ENCODE assay signal across 8 mouse cellular contexts in the genomic region with DNA sequence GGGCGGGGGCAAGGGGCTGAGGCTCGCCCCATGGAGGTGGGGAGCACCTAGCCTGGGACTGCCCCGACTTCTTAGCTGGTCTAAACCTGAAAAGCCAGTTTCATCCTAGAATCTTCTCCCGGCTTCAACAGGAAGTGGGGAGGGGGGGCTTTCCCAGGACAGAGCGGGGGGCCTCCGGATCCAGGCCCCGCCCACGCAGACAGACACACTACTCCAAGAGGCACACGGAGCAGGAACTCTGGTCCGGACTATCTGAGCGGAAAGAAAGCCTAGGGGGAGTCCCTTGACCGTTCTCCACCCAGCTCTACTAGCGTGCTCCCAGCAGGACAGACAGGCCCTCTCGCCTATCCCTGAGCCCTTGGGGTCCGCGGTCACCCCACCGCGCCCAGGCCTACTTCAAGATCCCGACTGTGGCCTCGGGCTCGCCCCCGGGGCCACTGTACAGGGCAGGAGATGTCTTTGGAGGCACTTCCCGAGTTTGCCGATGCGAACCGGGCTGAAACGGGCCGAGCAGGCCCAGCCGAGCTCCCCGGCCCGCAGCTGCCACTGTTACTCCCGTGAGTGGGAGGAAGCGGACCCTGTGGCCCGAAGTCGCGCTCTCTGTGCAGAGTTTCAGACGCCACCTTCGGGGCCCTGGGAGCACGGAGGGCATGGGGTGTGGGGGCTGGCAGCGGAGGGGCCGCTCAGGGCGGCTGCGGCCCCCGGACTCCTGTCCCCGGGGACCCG. TPM values are rescaled to one million over a fixed set of nuclear protein-coding genes. Genes with fewer than 3 reads are reported as not detected.
DNase-seq lines count a peak whose midpoint lies in the region; ATAC-seq and TF ChIP-seq lines count a peak whose summit lies in the region.

No protein-coding gene starts in this region.

- no peaks in the 10 kb centered on the region for H3K36me3 ChIP-seq in hindbrain, embryonic 15.5 days
- no peaks in the 10 kb centered on the region for H3K36me3 ChIP-seq in liver, postnatal 0 days (replicated peaks; ENCODE audit: insufficient read depth, low read length)

- peak overlapping the region; percentile 69 for H3K4me3 ChIP-seq in left cerebral cortex, adult 2 months
- H3K4me3 ChIP-seq in gastrocnemius, adult 2 months, result peak overlapping the region; percentile 98
- peak overlapping the region; percentile 69 for H3K4me3 ChIP-seq in hindbrain, embryonic 15.5 days
- peak overlapping the region; percentile 59 for H3K4me3 ChIP-seq in liver, postnatal 0 days (ENCODE audit: low read depth, low read length)

- H3K27me3 ChIP-seq in hindbrain, embryonic 15.5 days, result peaks cover 19% of the 10 kb centered on the region
- peaks cover 57% of the 10 kb centered on the region for H3K27me3 ChIP-seq in liver, postnatal 0 days (ENCODE audit: insufficient read depth, low read length)

- TF ChIP-seq CTCF in left cerebral cortex, adult 2 months (IDR thresholded peaks at IDR 0.05), result no peak
- TF ChIP-seq CTCF in gastrocnemius, adult 2 months (IDR thresholded peaks at IDR 0.05), result no peak
- TF ChIP-seq CTCF in liver, postnatal 0 days (IDR thresholded peaks at IDR 0.05; ENCODE audit: low read depth), result no peak

- ATAC-seq in hindbrain, embryonic 15.5 days (ENCODE audit: low FRiP score, low read depth), result peak; percentile 16; the same call in 1 of the 2 replicates
- peak; percentile 26 for ATAC-seq in liver, postnatal 0 days

- no peaks in the 10 kb centered on the region for H3K9me3 ChIP-seq in hindbrain, embryonic 15.5 days
- H3K9me3 ChIP-seq in liver, postnatal 0 days (ENCODE audit: low read length), result no peaks in the 10 kb centered on the region

- peak overlapping the region; percentile 66 for H3K27ac ChIP-seq in left cerebral cortex, adult 2 months
- peak overlapping the region; percentile 95 for H3K27ac ChIP-seq in gastrocnemius, adult 2 months
- H3K27ac ChIP-seq in hindbrain, embryonic 15.5 days (replicated peaks), result peak overlapping the region; percentile 69
- peak overlapping the region; percentile 69 for H3K27ac ChIP-seq in liver, postnatal 0 days (ENCODE audit: low read depth)

- TF ChIP-seq EP300 in liver, postnatal 0 days (IDR thresholded peaks at IDR 0.05; ENCODE audit: low read depth), result no peak

- intact Hi-C loops in left cerebral cortex, adult 2 months (cut with DNase I), result no loop called here
- intact Hi-C loops in left cerebral cortex, postnatal 36 days (cut with DNase I), result no loop called here
- intact Hi-C loops in gastrocnemius, adult 2 months (cut with DNase I), result no loop called here
- intact Hi-C loops in left cerebral cortex, postnatal 14 days (cut with DNase I), result loop anchor here (10.0 kb wide), 1 partner anchor 547 kb away; the partner anchor contains the start of gene Bod1

- H3K9ac ChIP-seq in hindbrain, embryonic 15.5 days, result peak overlapping the region; percentile 75
- peak overlapping the region; percentile 70 for H3K9ac ChIP-seq in liver, postnatal 0 days (replicated peaks)

- WGBS in hindbrain, embryonic 15.5 days, result under 1% methylated on average over 44 of the region's 46 CpGs
- WGBS in liver, postnatal 0 days (ENCODE audit: insufficient replicate concordance), result 1% methylated on average over 46 of the region's 46 CpGs

- no peak for DNase-seq in left cerebral cortex, adult 2 months (ENCODE audit: extremely low spot score in 1 of 2, low spot score in 2 of 2)
- no peak for DNase-seq in left cerebral cortex, postnatal 36 days (ENCODE audit: low spot score in 2 of 2)
- peak; percentile 60 to 80 for DNase-seq in adrenal gland, postnatal 36 days
- peak; percentile 77 for DNase-seq in gastrocnemius, adult 2 months
- peak; percentile 47 for DNase-seq in liver, postnatal 0 days
- peak; percentile 43 for DNase-seq in ovary, postnatal 14 days (ENCODE audit: low spot score)
- no peak for DNase-seq in left cerebral cortex, postnatal 14 days (ENCODE audit: low spot score in 2 of 2)

- peak overlapping the region; percentile 98 for H3K4me2 ChIP-seq in hindbrain, embryonic 15.5 days
- peak overlapping the region; percentile 77 for H3K4me2 ChIP-seq in liver, postnatal 0 days (ENCODE audit: low read depth, low read length)

- peaks cover 64% of the 10 kb centered on the region for H3K4me1 ChIP-seq in hindbrain, embryonic 15.5 days (replicated peaks)
- peaks cover 28% of the 10 kb centered on the region for H3K4me1 ChIP-seq in liver, postnatal 0 days (ENCODE audit: insufficient read depth)

RNA-seq across cellular contexts. Expression of gene Rhbdf1, which starts 0.7 kb away (rescaled TPM):
- total RNA-seq in left cerebral cortex, adult 2 months (2021), result 10 to 100 TPM; 13.9 to 14.4 TPM
- 10 to 100 TPM in 1 of 2 experiments, 1 to 10 TPM in 1; 9.6 to 14.9 TPM for total RNA-seq in left cerebral cortex, postnatal 36 days (2021)
- 10 to 100 TPM; 24.7 to 36.8 TPM for total RNA-seq in adrenal gland, postnatal 36 days (2021)
- total RNA-seq in gastrocnemius, adult 2 months (2021), result 10 to 100 TPM; 17.9 to 19.9 TPM
- polyA plus RNA-seq in hindbrain, embryonic 15.5 days (2015; fragmentation: Nextera tagmentation; extraction: Ambion mirVana), result 24.8 and 29.2 TPM in 2 replicates
- polyA plus RNA-seq in liver, postnatal 0 days (2015; fragmentation: Nextera tagmentation; extraction: Ambion mirVana), result 4.8 and 6.4 TPM in 2 replicates
- total RNA-seq in left cerebral cortex, postnatal 14 days (2021), result 10 to 100 TPM; 16.5 to 18.0 TPM

RNA-seq across cellular contexts. Expression of gene Mpg, which starts 4.9 kb away (rescaled TPM):
- 10 to 100 TPM; 17.5 to 19.1 TPM for total RNA-seq in left cerebral cortex, adult 2 months (2021)
- total RNA-seq in left cerebral cortex, postnatal 36 days (2021), result 10 to 100 TPM; 19.9 to 20.1 TPM
- 10 to 100 TPM; 22.1 to 22.7 TPM for total RNA-seq in adrenal gland, postnatal 36 days (2021)
- total RNA-seq in gastrocnemius, adult 2 months (2021), result 1 to 10 TPM; 3.1 to 5.3 TPM
- 34.7 and 36.9 TPM in 2 replicates for polyA plus RNA-seq in hindbrain, embryonic 15.5 days (2015; fragmentation: Nextera tagmentation; extraction: Ambion mirVana)
- polyA plus RNA-seq in liver, postnatal 0 days (2015; fragmentation: Nextera tagmentation; extraction: Ambion mirVana), result 13.5 and 14.2 TPM in 2 replicates
- 10 to 100 TPM; 18.7 to 20.5 TPM for total RNA-seq in left cerebral cortex, postnatal 14 days (2021)

RNA-seq across cellular contexts. Expression of gene Snrnp25, which starts 16.2 kb away (rescaled TPM):
- 10 to 100 TPM; 19.2 to 24.6 TPM for total RNA-seq in left cerebral cortex, adult 2 months (2021)
- total RNA-seq in left cerebral cortex, postnatal 36 days (2021), result 10 to 100 TPM; 22.3 to 22.8 TPM
- total RNA-seq in adrenal gland, postnatal 36 days (2021), result 10 to 100 TPM; 14.8 to 19.4 TPM
- 1 to 10 TPM; 9.5 to 9.7 TPM for total RNA-seq in gastrocnemius, adult 2 months (2021)
- 49.5 and 50.4 TPM in 2 replicates for polyA plus RNA-seq in hindbrain, embryonic 15.5 days (2015; fragmentation: Nextera tagmentation; extraction: Ambion mirVana)
- polyA plus RNA-seq in liver, postnatal 0 days (2015; fragmentation: Nextera tagmentation; extraction: Ambion mirVana), result 30.1 and 32.9 TPM in 2 replicates
- total RNA-seq in left cerebral cortex, postnatal 14 days (2021), result 10 to 100 TPM; 24.9 to 26.2 TPM

RNA-seq across cellular contexts. Expression of gene Il9r, which starts 21.3 kb away (rescaled TPM):
- not detected for total RNA-seq in left cerebral cortex, adult 2 months (2021)
- total RNA-seq in left cerebral cortex, postnatal 36 days (2021), result not detected
- total RNA-seq in adrenal gland, postnatal 36 days (2021), result under 1 TPM; 0.26 to 0.96 TPM
- not detected for total RNA-seq in gastrocnemius, adult 2 months (2021)
- polyA plus RNA-seq in hindbrain, embryonic 15.5 days (2015; fragmentation: Nextera tagmentation; extraction: Ambion mirVana), result not detected in 2 replicates
- 0.05 TPM in 1 of 2 replicates, not detected in the other for polyA plus RNA-seq in liver, postnatal 0 days (2015; fragmentation: Nextera tagmentation; extraction: Ambion mirVana)
- total RNA-seq in left cerebral cortex, postnatal 14 days (2021), result not detected

RNA-seq across cellular contexts. Expression of gene Nprl3, which starts 46.1 kb away (rescaled TPM):
- 10 to 100 TPM; 45.2 to 52.2 TPM for total RNA-seq in left cerebral cortex, adult 2 months (2021)
- total RNA-seq in left cerebral cortex, postnatal 36 days (2021), result 10 to 100 TPM; 42.1 to 59.7 TPM
- total RNA-seq in adrenal gland, postnatal 36 days (2021), result 10 to 100 TPM; 62.9 to 65.2 TPM
- 10 to 100 TPM; 25.6 to 29.6 TPM for total RNA-seq in gastrocnemius, adult 2 months (2021)
- polyA plus RNA-seq in hindbrain, embryonic 15.5 days (2015; fragmentation: Nextera tagmentation; extraction: Ambion mirVana), result 33.5 and 43.9 TPM in 2 replicates
- 22.8 and 26.2 TPM in 2 replicates for polyA plus RNA-seq in liver, postnatal 0 days (2015; fragmentation: Nextera tagmentation; extraction: Ambion mirVana)
- total RNA-seq in left cerebral cortex, postnatal 14 days (2021), result 10 to 100 TPM; 47.0 to 57.0 TPM

Comparison
In these comparisons a context has a peak if more than half of its experiments do, and no peak if none do; other contexts are left out.
1. DNase-seq: peak in adrenal gland, postnatal 36 days (2 of 2), gastrocnemius, adult 2 months (single experiment), liver, postnatal 0 days (single experiment) and ovary, postnatal 14 days (single experiment); none in left cerebral cortex, adult 2 months (0 of 2), left cerebral cortex, postnatal 36 days (0 of 2) and left cerebral cortex, postnatal 14 days (0 of 2).
2. Peak in every context shown above with its lines, with median percentiles within 50 percentile points of each other: H3K27ac ChIP-seq and H3K4me3 ChIP-seq.